Mouse (Mus musculus) heart, postnatal 0 days (tissue): Measurements from ENCODE around the gene Pfkm. TPM values are rescaled to one million over a fixed set of nuclear protein-coding genes. Genes with fewer than 3 reads are reported as not detected.

Source experiments
- ATAC-seq: fragments of 200-750 bp; cut with Nextera tagmentation; 2 replicates; pipeline ENCODE4 v1.8.0; 2017; ENCODE audit warnings: low read depth, moderate number of reproducible peaks, moderate library complexity; ENCODE audit not compliant: insufficient read depth
- DNase-seq: peaks from one replicate; pipeline ENCODE4 v3.0.0-alpha.2; 2016; ENCODE audit warnings: low spot score
- H3K27ac ChIP-seq: fragments of 300-500 bp; sonication (generic); 2 replicates; pipeline ENCODE4 v1.5.1; 2014; ENCODE audit warnings: low read depth, mild to moderate bottlenecking
- H3K27me3 ChIP-seq: fragments of 300-500 bp; sonication (generic); 2 replicates; pipeline ENCODE4 v1.6.1; 2014; ENCODE audit warnings: low read length, mixed read lengths; ENCODE audit not compliant: control insufficient read depth, insufficient read depth
- H3K36me3 ChIP-seq: fragments of 300-500 bp; sonication (generic); replicated peaks from 2 replicates; pipeline ENCODE4 v1.6.1; 2014; ENCODE audit warnings: low read length, mixed read lengths; ENCODE audit not compliant: control insufficient read depth, insufficient read depth
- H3K4me1 ChIP-seq: fragments of 300-500 bp; sonication (generic); 2 replicates; pipeline ENCODE4 v1.6.1; 2014; ENCODE audit warnings: antibody characterized with exemption; ENCODE audit not compliant: control insufficient read depth, insufficient read depth
- H3K4me2 ChIP-seq: fragments of 300-500 bp; sonication (generic); 2 replicates; pipeline ENCODE4 v1.6.1; 2014; ENCODE audit warnings: low read depth, mild to moderate bottlenecking, low read length, moderate library complexity
- H3K4me3 ChIP-seq: fragments of 300-500 bp; sonication (generic); 2 replicates; pipeline ENCODE4 v1.5.1; 2014; ENCODE audit warnings: low read depth, low read length
- H3K9ac ChIP-seq: fragments of 300-500 bp; sonication (generic); replicated peaks from 2 replicates; pipeline ENCODE4 v1.6.1; 2014; ENCODE audit warnings: low read depth, low read length, mixed read lengths
- H3K9me3 ChIP-seq: fragments of 300-500 bp; sonication (generic); replicated peaks from 2 replicates; pipeline ENCODE4 v1.6.1; 2016; ENCODE audit warnings: low read length; ENCODE audit not compliant: control insufficient read depth
- CTCF ChIP-seq: IDR thresholded peaks from 2 replicates; pipeline ENCODE4 v1.5.1; 2016; ENCODE audit warnings: antibody characterized with exemption, control low read depth, low read depth
- EP300 ChIP-seq: IDR thresholded peaks from 2 replicates; pipeline ENCODE4 v1.6.1; 2016; ENCODE audit warnings: antibody characterized with exemption, low read depth
- WGBS: fragments of 180-500 bp; shearing (Covaris S2); extraction: QIAGEN DNeasy Blood & Tissue Kit; methylation state at CpG from one replicate; pipeline ENCODE4 v1.1.7; 2014; 5-methylcytosine and 5-hydroxymethylcytosine counted together
- polyA plus RNA-seq: library from polyadenylated mRNA; unstranded; fragments of >200 nt; fragmentation: Nextera tagmentation; extraction: Ambion mirVana; gene quantifications from 2 replicates; pipeline ENCODE4 v1.2.1, GENCODE M21; 2015
- total RNA-seq: library from RNA; depleted of rRNA; stranded (reverse); fragments of >200 nt; gene quantifications from 2 replicates; pipeline ENCODE4 v1.2.3, GENCODE M21; 2014; ENCODE audit warnings: low replicate concordance

Gene Pfkm
- total and polyA plus RNA-seq, 2 experiments from 2014 or later: 213 to 216 TPM

GRCm38 (mm10) chr15:98134034-98134433 is 41.6 kb downstream of the Pfkm start:
- H3K9me3 ChIP-seq: no peaks in the 10 kb centered on the region
- TF ChIP-seq EP300: no peak
- TF ChIP-seq CTCF: no peak
- ATAC-seq (no peak), DNase-seq (no peak)
- no peak overlapping the region for H3K27ac ChIP-seq
- peaks cover 83% of the 10 kb centered on the region for H3K36me3 ChIP-seq
- H3K9ac ChIP-seq: no peak overlapping the region
- no peaks in the 10 kb centered on the region for H3K4me1 ChIP-seq
- no peak overlapping the region for H3K4me3 ChIP-seq
- H3K4me2 ChIP-seq: no peak overlapping the region
- 90% methylated on average over 4 of the region's 4 CpGs for WGBS
- no peaks in the 10 kb centered on the region for H3K27me3 ChIP-seq

- DNase-seq (no peak), ATAC-seq (no peak)
- Histone ChIP-seq H3K27me3 (no peaks in the 10 kb centered on the region), H3K4me1 (no peaks in the 10 kb centered on the region), H3K4me3 (no peak overlapping the region), H3K4me2 (no peak overlapping the region), H3K36me3 (peaks cover 83% of the 10 kb centered on the region), H3K27ac (no peak overlapping the region), H3K9me3 (no peaks in the 10 kb centered on the region), H3K9ac (no peak overlapping the region)
- WGBS: 89% methylated on average over 3 of the region's 3 CpGs
- TF ChIP-seq CTCF (no peak), EP300 (no peak)
These were observed 42.3 kb downstream of the Pfkm start for GRCm38 (mm10) chr15:98134666-98135065.

GRCm38 (mm10) chr15:98135671-98136070 is 43.3 kb downstream of the Pfkm start:
- no peak for ATAC-seq
- Histone ChIP-seq H3K4me3 (no peak overlapping the region), H3K27ac (no peak overlapping the region), H3K4me2 (no peak overlapping the region), H3K27me3 (no peaks in the 10 kb centered on the region), H3K4me1 (no peaks in the 10 kb centered on the region), H3K9me3 (no peaks in the 10 kb centered on the region), H3K9ac (no peak overlapping the region), H3K36me3 (peaks cover 83% of the 10 kb centered on the region)
- TF ChIP-seq EP300: no peak
- no peak for TF ChIP-seq CTCF
- no peak for DNase-seq
- WGBS: 93% methylated on average over 13 of the region's 13 CpGs

- ATAC-seq (no peak), DNase-seq (no peak)
- Histone ChIP-seq H3K36me3 (peaks cover 79% of the 10 kb centered on the region), H3K27me3 (no peaks in the 10 kb centered on the region), H3K4me2 (no peak overlapping the region), H3K9me3 (no peaks in the 10 kb centered on the region), H3K4me1 (no peaks in the 10 kb centered on the region), H3K4me3 (no peak overlapping the region), H3K27ac (no peak overlapping the region), H3K9ac (no peak overlapping the region)
- 90% methylated on average over 9 of the region's 9 CpGs for WGBS
- TF ChIP-seq EP300 (no peak), CTCF (no peak)
These were observed 44.5 kb downstream of the Pfkm start for GRCm38 (mm10) chr15:98136871-98137270.

GRCm38 (mm10) chr15:98139763-98140162 is 47.4 kb downstream of the Pfkm start:
- Histone ChIP-seq H3K4me1 (0 out of 2 replicates have a peak, but pooled peaks cover 5% of the 10 kb centered on the region), H3K36me3 (peaks cover 58% of the 10 kb centered on the region)

GRCm38 (mm10) chr15:98140809-98141208 is 48.4 kb downstream of the Pfkm start:
- Histone ChIP-seq H3K9me3 (no peaks in the 10 kb centered on the region), H3K4me2 (no peak overlapping the region), H3K27me3 (no peaks in the 10 kb centered on the region), H3K9ac (no peak overlapping the region), H3K36me3 (peaks cover 48% of the 10 kb centered on the region), H3K27ac (no peak overlapping the region), H3K4me3 (no peak overlapping the region), H3K4me1 (0 out of 2 replicates have a peak, but pooled peaks cover 6% of the 10 kb centered on the region)
- ATAC-seq (no peak), DNase-seq (no peak)
- TF ChIP-seq EP300: no peak
- WGBS: 82% methylated on average over 5 of the region's 5 CpGs

More at GRCm38 (mm10) chr15:98139763-98140162, 47.4 kb downstream of the Pfkm start:
- DNase-seq (no peak), ATAC-seq (no peak)
- H3K4me2 ChIP-seq: no peak overlapping the region
- H3K9ac ChIP-seq: no peak overlapping the region
- WGBS: 83% methylated on average over 7 of the region's 7 CpGs
- TF ChIP-seq CTCF (no peak), EP300 (no peak)
- no peak overlapping the region for H3K27ac ChIP-seq
- no peak overlapping the region for H3K4me3 ChIP-seq
- H3K27me3 ChIP-seq: no peaks in the 10 kb centered on the region
- H3K9me3 ChIP-seq: no peaks in the 10 kb centered on the region
